Mouse (Mus musculus) midbrain, postnatal 0 days (tissue): ENCODE data around the gene Gm20671. TPM values are rescaled to one million over a fixed set of nuclear protein-coding genes. Genes with fewer than 3 reads are reported as not detected.
A peak's percentile ranks its signal among the peaks of the same experiment; 100 is the strongest.

Source experiments
- ATAC-seq: fragments of 200-750 bp; cut with Nextera tagmentation; 2 replicates; pipeline ENCODE4 v1.8.0; 2017; ENCODE audit warnings: moderate number of reproducible peaks, mild to moderate bottlenecking, moderate TSS enrichment, moderate library complexity; ENCODE audit not compliant: low FRiP score
- DNase-seq: peaks from one replicate; pipeline ENCODE4 v3.0.0-alpha.2; 2015; ENCODE audit warnings: low spot score
- H3K27ac ChIP-seq: fragments of 300-500 bp; sonication (generic); 2 replicates; pipeline ENCODE4 v1.5.1; 2014; ENCODE audit warnings: low read depth, mild to moderate bottlenecking, low read length, mixed read lengths
- H3K27me3 ChIP-seq: fragments of 300-500 bp; sonication (generic); 2 replicates; pipeline ENCODE4 v1.6.1; 2014; ENCODE audit warnings: low read length, control low read depth, mixed read lengths; ENCODE audit not compliant: insufficient read depth
- H3K36me3 ChIP-seq: fragments of 300-500 bp; sonication (generic); 2 replicates; pipeline ENCODE4 v1.6.1; 2014; ENCODE audit warnings: low read length, control low read depth, mixed read lengths; ENCODE audit not compliant: insufficient read depth
- H3K4me1 ChIP-seq: fragments of 300-500 bp; sonication (generic); 2 replicates; pipeline ENCODE4 v1.6.1; 2014; ENCODE audit warnings: mild to moderate bottlenecking, control low read depth, antibody characterized with exemption, low read length, mixed read lengths; ENCODE audit not compliant: insufficient read depth
- H3K4me2 ChIP-seq: fragments of 300-500 bp; sonication (generic); 2 replicates; pipeline ENCODE4 v1.6.1; 2014; ENCODE audit warnings: low read depth, mild to moderate bottlenecking, low read length, mixed read lengths; ENCODE audit not compliant: poor library complexity, severe bottlenecking
- H3K4me3 ChIP-seq: fragments of 300-500 bp; sonication (generic); 2 replicates; pipeline ENCODE4 v1.5.1; 2014; ENCODE audit warnings: low read depth, mild to moderate bottlenecking, low read length, moderate library complexity
- H3K9ac ChIP-seq: fragments of 300-500 bp; sonication (generic); replicated peaks from 2 replicates; pipeline ENCODE4 v1.6.1; 2014; ENCODE audit warnings: mild to moderate bottlenecking, low read length, moderate library complexity, mixed read lengths; ENCODE audit not compliant: poor library complexity, severe bottlenecking
- H3K9me3 ChIP-seq: fragments of 300-500 bp; sonication (generic); 2 replicates; pipeline ENCODE4 v1.6.1; 2016; ENCODE audit warnings: low read length, control low read depth
- CTCF ChIP-seq: IDR thresholded peaks from 2 replicates; pipeline ENCODE4 v1.5.1; 2016; ENCODE audit warnings: antibody characterized with exemption, mild to moderate bottlenecking
- WGBS: fragments of 180-500 bp; shearing (Covaris S2); extraction: QIAGEN DNeasy Blood & Tissue Kit; methylation state at CpG from one replicate; pipeline ENCODE4 v1.1.7; 2014; 5-methylcytosine and 5-hydroxymethylcytosine counted together
- polyA plus RNA-seq: library from polyadenylated mRNA; unstranded; fragments of >200 nt; fragmentation: Nextera tagmentation; extraction: Ambion mirVana; gene quantifications from 2 replicates; pipeline ENCODE4 v1.2.1, GENCODE M21; 2015
- total RNA-seq: library from RNA; depleted of rRNA; stranded (reverse); fragments of >200 nt; gene quantifications from 2 replicates; pipeline ENCODE4 v1.2.3, GENCODE M21; 2014

Gene Gm20671
- total and polyA plus RNA-seq, 2 experiments from 2014 or later = 7.0 TPM; not detected in 1

GRCm38 (mm10) chr5:32713042-32713702, 113.7 kb downstream of the Gm20671 start:
- Histone ChIP-seq H3K27ac (peak overlapping the region; percentile 88), H3K4me1 (0 out of 2 replicates have a peak, but pooled peaks cover 6% of the 10 kb centered on the region), H3K36me3 (no peaks in the 10 kb centered on the region), H3K4me3 (peak overlapping the region; percentile 59), H3K9ac (peak overlapping the region; percentile 69), H3K9me3 (no peaks in the 10 kb centered on the region), H3K4me2 (peak overlapping the region; percentile 68), H3K27me3 (no peaks in the 10 kb centered on the region)
- peak; percentile 12 for DNase-seq
- ATAC-seq = peak; percentile 35; the same call in 1 of the 2 replicates
- WGBS = 25% methylated on average over 2 of the region's 2 CpGs
- TF ChIP-seq CTCF = no peak

- Histone ChIP-seq H3K4me3 (no peak overlapping the region), H3K36me3 (no peaks in the 10 kb centered on the region), H3K9me3 (no peaks in the 10 kb centered on the region), H3K27me3 (no peaks in the 10 kb centered on the region), H3K27ac (no peak overlapping the region), H3K4me1 (0 out of 2 replicates have a peak, but pooled peaks cover 6% of the 10 kb centered on the region), H3K4me2 (peak overlapping the region; percentile 68), H3K9ac (no peak overlapping the region)
- ATAC-seq = no peak
- WGBS = 73% methylated on average over 4 of the region's 4 CpGs
- no peak for DNase-seq
- TF ChIP-seq CTCF = no peak
These were observed 114.5 kb downstream of the Gm20671 start for GRCm38 (mm10) chr5:32712221-32713041.

GRCm38 (mm10) chr5:32711485-32711884, 115.4 kb downstream of the Gm20671 start:
- no peak for TF ChIP-seq CTCF
- 0 out of 2 replicates have a peak, but pooled peaks cover 6% of the 10 kb centered on the region for H3K4me1 ChIP-seq
- no peak overlapping the region for H3K9ac ChIP-seq
- ATAC-seq = no peak
- no peak overlapping the region for H3K4me2 ChIP-seq
- no peaks in the 10 kb centered on the region for H3K27me3 ChIP-seq
- no peaks in the 10 kb centered on the region for H3K36me3 ChIP-seq
- H3K9me3 ChIP-seq = no peaks in the 10 kb centered on the region
- WGBS = 67% methylated on average over 5 of the region's 5 CpGs
- DNase-seq = no peak
- H3K27ac ChIP-seq = no peak overlapping the region
- H3K4me3 ChIP-seq = no peak overlapping the region

- H3K36me3 ChIP-seq = no peaks in the 10 kb centered on the region
- WGBS = 86% methylated on average over 2 of the region's 2 CpGs
- DNase-seq (no peak), ATAC-seq (no peak)
- no peak overlapping the region for H3K4me3 ChIP-seq
- no peak overlapping the region for H3K9ac ChIP-seq
- no peak overlapping the region for H3K4me2 ChIP-seq
- no peak for TF ChIP-seq CTCF
- H3K27me3 ChIP-seq = no peaks in the 10 kb centered on the region
- no peak overlapping the region for H3K27ac ChIP-seq
- no peaks in the 10 kb centered on the region for H3K9me3 ChIP-seq
- H3K4me1 ChIP-seq = no peaks in the 10 kb centered on the region
These were observed 120.6 kb downstream of the Gm20671 start for GRCm38 (mm10) chr5:32706226-32706780.

- no peak overlapping the region for H3K4me2 ChIP-seq
- no peaks in the 10 kb centered on the region for H3K36me3 ChIP-seq
- no peak overlapping the region for H3K27ac ChIP-seq
- ATAC-seq (no peak), DNase-seq (no peak)
- 73% methylated on average over 5 of the region's 5 CpGs for WGBS
- no peaks in the 10 kb centered on the region for H3K27me3 ChIP-seq
- no peaks in the 10 kb centered on the region for H3K9me3 ChIP-seq
- no peaks in the 10 kb centered on the region for H3K4me1 ChIP-seq
- TF ChIP-seq CTCF = no peak
- no peak overlapping the region for H3K4me3 ChIP-seq
- no peak overlapping the region for H3K9ac ChIP-seq
These were observed 129.6 kb downstream of the Gm20671 start for GRCm38 (mm10) chr5:32697208-32697867.
